Mouse (Mus musculus) embryo, embryonic 10.5 days (tissue): ENCODE measurements around the gene Klf1.

Source experiments
- DNase-seq: peaks from one replicate; pipeline ENCODE4 v3.0.0-alpha.2; 2015; ENCODE audit warnings: low spot score

Klf1 gene

DNA sequence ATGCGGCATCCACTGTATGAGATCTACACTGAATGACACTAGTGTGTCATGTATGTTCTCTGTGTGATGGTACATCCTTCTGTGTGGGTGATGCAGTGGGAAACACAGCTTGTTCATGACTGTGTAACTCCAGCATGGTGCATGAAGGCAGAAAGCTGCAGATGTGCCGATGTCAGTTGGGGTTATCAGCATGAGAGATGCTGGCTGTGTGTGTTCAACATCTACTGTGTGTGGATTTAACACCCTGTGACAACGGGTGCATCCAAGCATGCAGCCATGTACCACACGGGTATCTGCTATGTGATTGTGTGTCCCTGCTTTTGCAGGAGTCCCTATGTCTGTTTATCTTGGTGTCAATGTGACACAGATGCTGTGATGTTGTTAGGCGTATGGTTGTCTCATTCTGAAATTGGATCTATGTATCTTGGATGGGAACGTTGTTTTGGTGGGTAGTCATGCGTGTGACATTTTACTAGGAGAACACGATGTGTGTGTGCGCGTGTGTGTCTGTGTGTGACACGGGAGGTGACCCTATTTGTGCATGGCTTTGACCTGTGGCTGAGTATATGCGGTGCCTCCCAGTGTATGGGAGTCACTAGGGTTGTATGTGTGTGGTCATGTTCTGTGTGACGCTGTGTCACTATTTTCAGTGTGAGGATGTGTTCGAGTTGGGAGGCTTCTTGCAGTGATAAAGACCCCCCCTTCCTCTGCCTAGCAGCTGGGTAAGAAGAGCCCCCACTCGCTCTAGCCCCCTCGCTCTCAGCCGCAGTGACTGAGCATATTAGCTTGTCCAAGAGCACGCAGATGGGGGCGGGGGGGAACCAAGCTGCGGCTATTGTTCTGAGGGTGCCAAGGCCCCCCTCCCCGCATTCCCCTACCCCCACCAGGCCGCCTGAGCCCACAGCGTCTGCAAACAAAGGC, 34.6 kb downstream of the Klf1 start:
- DNase-seq: peak; percentile 21

GRCm38 (mm10) chr8:84936962-84937546, 35.3 kb downstream of the Klf1 start, which contains the start of gene Mast1:
TSS of gene Mast1 (minus strand) at chr8:84937359.
- DNase-seq: peak; percentile 76

GRCm38 (mm10) chr8:84937620-84938485, 36.1 kb downstream of the Klf1 start:
- no peak for DNase-seq

GRCm38 (mm10) chr8:84943699-84944098, 42.0 kb downstream of the Klf1 start:
- DNase-seq: peak; percentile 46

GRCm38 (mm10) chr8:84944478-84945160, 42.9 kb downstream of the Klf1 start:
- DNase-seq: peak; percentile 79

DNA sequence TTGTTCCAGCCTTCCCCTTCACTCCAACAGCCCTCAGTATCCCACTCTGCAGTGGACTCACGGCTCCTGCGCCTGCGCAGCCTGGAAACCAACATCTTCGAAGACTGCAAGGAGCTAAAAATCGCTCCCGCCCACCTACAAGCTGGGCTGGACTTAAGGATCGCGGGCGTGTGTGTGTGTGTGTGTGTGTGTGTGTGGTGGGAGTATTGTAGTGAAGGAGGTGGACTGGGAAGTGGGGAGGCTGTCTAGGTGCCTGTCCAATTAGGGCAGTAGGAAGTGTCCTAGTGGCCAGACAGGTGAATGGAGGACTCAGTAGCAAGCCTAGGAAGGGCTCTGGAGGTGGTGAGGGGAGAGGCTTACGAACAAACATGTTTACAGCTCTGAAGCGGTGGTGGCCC, 43.5 kb downstream of the Klf1 start:
- DNase-seq: peak; percentile 36

DNA sequence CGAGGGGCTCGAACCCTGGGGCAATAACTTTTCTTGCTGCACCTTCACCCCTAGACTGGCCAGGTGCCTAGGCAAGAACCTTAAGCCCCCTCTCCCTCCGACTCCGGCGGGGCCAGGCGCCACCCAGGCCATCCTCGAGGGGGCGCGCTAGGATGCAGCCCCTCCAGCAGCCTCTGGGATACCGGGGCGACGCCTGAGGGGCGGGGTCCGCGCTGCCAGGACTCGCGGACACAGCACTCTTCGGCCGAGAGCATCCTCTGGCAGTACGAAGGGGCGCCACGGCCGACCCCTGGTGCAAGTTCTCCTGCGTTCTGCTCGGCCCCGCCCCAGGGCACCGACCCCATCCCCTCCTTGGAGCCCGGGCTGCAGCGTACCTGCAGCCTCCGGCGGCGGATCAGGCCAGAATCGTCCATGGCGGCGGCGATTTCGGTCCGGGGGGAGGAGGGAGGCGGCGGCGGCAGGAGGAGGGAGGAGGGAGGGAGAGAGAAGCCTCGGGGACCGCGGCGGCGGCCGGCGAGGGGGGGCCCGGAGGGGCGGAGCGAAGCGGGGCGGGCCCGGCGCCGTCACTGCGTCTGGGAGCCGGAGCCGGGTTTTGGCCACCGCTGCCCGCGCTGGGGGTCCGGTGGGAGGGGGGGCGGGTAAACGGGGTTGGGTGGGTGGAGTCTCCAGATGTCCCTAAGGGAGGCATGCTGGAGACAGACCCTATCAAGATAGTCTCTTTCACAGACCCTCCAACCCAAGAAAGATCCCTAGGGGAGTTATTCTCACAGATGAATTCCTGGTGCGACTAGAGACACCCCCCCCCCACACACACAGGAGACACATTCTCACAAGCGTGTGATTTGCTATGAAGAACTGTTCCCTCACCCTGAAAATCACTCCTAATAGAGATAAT, 44.2 kb downstream of the Klf1 start:
- DNase-seq: peak; percentile 67

- peak; percentile 71 for DNase-seq
Observed at GRCm38 (mm10) chr8:84946528-84947240, 45.0 kb downstream of the Klf1 start, which contains the start of gene Rtbdn. TSS of gene Rtbdn (plus strand) at chr8:84946991.

GRCm38 (mm10) chr8:84947241-84947545, 45.5 kb downstream of the Klf1 start:
- DNase-seq: peak; percentile 81

DNA sequence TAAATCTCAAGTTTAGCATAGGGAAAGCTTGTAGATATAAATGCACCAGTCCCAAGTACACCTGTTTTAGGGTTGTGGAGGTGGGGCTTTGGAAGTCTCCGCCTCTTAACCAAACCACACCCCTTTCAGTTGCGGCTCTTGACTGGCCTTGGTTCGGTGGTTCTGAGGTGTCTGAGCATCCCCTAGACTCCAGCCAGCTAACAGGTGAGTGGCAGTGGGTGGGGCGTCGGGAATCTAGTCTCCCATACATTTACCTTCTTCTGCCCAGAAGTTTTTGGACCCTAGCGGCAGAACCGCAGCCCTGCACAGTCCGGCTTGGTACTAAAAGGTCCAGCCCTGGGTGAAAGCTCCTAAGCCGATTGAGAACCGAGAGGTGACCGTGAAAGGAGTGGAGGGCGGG, 48.0 kb downstream of the Klf1 start:
- no peak for DNase-seq

- DNase-seq: no peak
Observed at GRCm38 (mm10) chr8:84952612-84953255, 51.0 kb downstream of the Klf1 start.
